Mouse (Mus musculus) embryonic facial prominence, embryonic 11.5 days (tissue): ENCODE results near the gene Cs. TPM values are rescaled to one million over a fixed set of nuclear protein-coding genes. Genes with fewer than 3 reads are reported as not detected.

Source experiments
- ATAC-seq: fragments of 200-750 bp; cut with Nextera tagmentation; replicated peaks from 2 replicates; pipeline ENCODE4 v1.8.0; 2017; ENCODE audit warnings: low read depth; ENCODE audit not compliant: insufficient number of reproducible peaks, low FRiP score, low TSS enrichment
- DNase-seq: peaks from one replicate; pipeline ENCODE4 v3.0.0-alpha.2; 2015; ENCODE audit warnings: low spot score
- H3K27ac ChIP-seq: fragments of 300-500 bp; sonication (generic); replicated peaks from 2 replicates; pipeline ENCODE4 v1.5.1; 2014; ENCODE audit warnings: mild to moderate bottlenecking, low read depth, low read length, control low read depth
- H3K27me3 ChIP-seq: fragments of 300-500 bp; sonication (generic); 2 replicates; pipeline ENCODE4 v1.6.1; 2014; ENCODE audit warnings: mild to moderate bottlenecking, low read length, moderate library complexity, mixed read lengths; ENCODE audit not compliant: control insufficient read depth, insufficient read depth
- H3K36me3 ChIP-seq: fragments of 300-500 bp; sonication (generic); replicated peaks from 2 replicates; pipeline ENCODE4 v1.6.1; 2014; ENCODE audit warnings: low read depth, mild to moderate bottlenecking, low read length, moderate library complexity, mixed read lengths; ENCODE audit not compliant: control insufficient read depth, insufficient read depth
- H3K4me1 ChIP-seq: fragments of 300-500 bp; sonication (generic); 2 replicates; pipeline ENCODE4 v1.6.1; 2014; ENCODE audit warnings: low read length, mixed read lengths; ENCODE audit not compliant: control insufficient read depth, insufficient read depth
- H3K4me2 ChIP-seq: fragments of 300-500 bp; sonication (generic); 2 replicates; pipeline ENCODE4 v1.6.1; 2014; ENCODE audit warnings: low read depth, mild to moderate bottlenecking, control low read depth, low read length, moderate library complexity
- H3K4me3 ChIP-seq: fragments of 300-500 bp; sonication (generic); 2 replicates; pipeline ENCODE4 v1.5.1; 2014; ENCODE audit warnings: low read depth, low read length, control low read depth
- H3K9ac ChIP-seq: fragments of 300-500 bp; sonication (generic); replicated peaks from 2 replicates; pipeline ENCODE4 v1.6.1; 2014; ENCODE audit warnings: mild to moderate bottlenecking, control low read depth, low read length
- H3K9me3 ChIP-seq: fragments of 300-500 bp; sonication (generic); replicated peaks from 2 replicates; pipeline ENCODE4 v1.6.1; 2016; ENCODE audit warnings: mild to moderate bottlenecking, low read length, inconsistent platforms, mixed read lengths; ENCODE audit not compliant: control insufficient read depth
- WGBS: fragments of 180-500 bp; shearing (Covaris S2); extraction: QIAGEN DNeasy Blood & Tissue Kit; methylation state at CpG from one replicate; pipeline ENCODE4 v1.1.7; 2014; 5-methylcytosine and 5-hydroxymethylcytosine counted together
- polyA plus RNA-seq: library from polyadenylated mRNA; unstranded; fragments of >200 nt; fragmentation: Nextera tagmentation; extraction: Ambion mirVana; gene quantifications from 2 replicates; pipeline ENCODE4 v1.2.1, GENCODE M21; 2014

Gene Cs
- polyA plus RNA-seq, 1 experiment from 2014 or later = 246 TPM

DNA sequence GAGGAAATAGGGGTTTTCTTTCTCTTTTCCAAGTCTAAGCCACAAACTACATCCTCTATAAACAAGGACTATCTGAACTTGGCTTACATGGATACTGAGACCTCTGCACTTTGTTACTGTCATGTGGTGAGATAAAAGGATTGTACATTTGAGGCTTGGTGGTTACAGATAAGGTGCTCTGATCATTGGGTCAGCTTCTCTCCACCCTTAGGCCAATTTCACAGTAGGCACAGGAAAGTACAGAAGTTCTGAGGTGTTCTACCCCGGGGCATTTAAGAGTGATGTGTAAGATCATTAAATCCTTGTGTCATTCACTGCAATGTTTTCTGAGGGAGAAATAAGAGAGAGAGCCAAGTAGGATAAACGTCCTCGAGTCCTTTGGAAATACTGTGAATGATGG is 937 bp upstream of the Cs start:
- no peak for DNase-seq
- peak overlapping the region; percentile 86; the same call in 1 of the 2 replicates for H3K4me3 ChIP-seq
- ATAC-seq = no peak
- H3K4me2 ChIP-seq = peak overlapping the region; percentile 32; the same call in 1 of the 2 replicates
- no peak overlapping the region; the same call in 1 of the 2 replicates for H3K9ac ChIP-seq
- no peaks in the 10 kb centered on the region for H3K36me3 ChIP-seq
- no peaks in the 10 kb centered on the region for H3K27me3 ChIP-seq
- no peak overlapping the region for H3K27ac ChIP-seq
- H3K9me3 ChIP-seq = no peaks in the 10 kb centered on the region
- 80% methylated on average over 3 of the region's 3 CpGs for WGBS
- H3K4me1 ChIP-seq = no peaks in the 10 kb centered on the region

DNA sequence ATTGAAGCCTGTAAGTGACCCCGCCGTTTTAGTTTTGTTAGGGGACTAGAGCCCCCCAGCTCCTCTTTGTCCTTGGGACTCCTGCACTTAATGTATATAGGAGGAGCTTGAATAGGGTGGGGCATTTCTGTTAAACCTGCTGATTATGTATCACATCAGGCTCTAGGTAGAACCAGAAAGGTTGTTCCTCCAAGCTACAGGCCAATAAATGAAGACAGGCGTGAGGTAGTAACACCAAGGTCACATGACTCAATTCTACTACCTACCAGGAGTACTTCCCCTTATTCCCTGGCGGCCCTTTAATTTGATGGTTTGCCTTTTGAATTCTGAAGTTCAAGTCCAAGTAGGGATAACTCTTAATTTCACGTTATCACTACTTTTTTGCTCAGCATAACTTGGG is 881 bp downstream of the Cs start:
- H3K4me3 ChIP-seq = peak overlapping the region; percentile 86
- no peaks in the 10 kb centered on the region for H3K9me3 ChIP-seq
- H3K36me3 ChIP-seq = no peaks in the 10 kb centered on the region
- peak overlapping the region; percentile 66 for H3K4me2 ChIP-seq
- no peaks in the 10 kb centered on the region for H3K27me3 ChIP-seq
- H3K27ac ChIP-seq = 0 out of 2 replicates have a peak overlapping the region, but pooled peaks have one; percentile 89
- DNase-seq (no peak), ATAC-seq (no peak)
- peak overlapping the region; percentile 85 for H3K9ac ChIP-seq
- H3K4me1 ChIP-seq = no peaks in the 10 kb centered on the region
- 20% methylated on average over 5 of the region's 5 CpGs for WGBS

DNA sequence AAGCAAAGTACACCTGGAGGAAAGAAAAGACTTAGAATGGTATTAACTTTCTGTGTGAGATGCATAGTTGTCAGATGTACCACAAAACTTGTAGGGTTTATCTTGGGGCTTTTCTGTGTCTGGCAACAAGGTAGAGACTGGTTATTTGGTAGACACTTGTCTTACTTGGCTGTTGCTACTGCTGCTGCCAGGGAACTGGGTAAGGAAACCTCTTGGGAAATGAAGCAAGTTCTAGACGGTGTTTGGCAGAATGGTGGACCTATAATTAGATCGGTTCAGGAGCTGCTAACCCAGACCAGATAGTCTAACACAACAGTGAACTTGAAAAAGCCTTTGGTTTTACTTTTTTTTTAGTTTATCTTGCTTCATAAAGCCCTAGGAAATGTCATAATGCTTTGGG is 1.4 kb downstream of the Cs start:
- Histone ChIP-seq H3K27ac (no peak overlapping the region), H3K4me2 (peak overlapping the region; percentile 66; the same call in 1 of the 2 replicates), H3K36me3 (no peaks in the 10 kb centered on the region), H3K4me3 (peak overlapping the region; percentile 86; the same call in 1 of the 2 replicates), H3K9ac (no peak overlapping the region), H3K27me3 (no peaks in the 10 kb centered on the region), H3K4me1 (no peaks in the 10 kb centered on the region), H3K9me3 (no peaks in the 10 kb centered on the region)
- ATAC-seq (no peak), DNase-seq (no peak)
- 72% methylated on average over 2 of the region's 2 CpGs for WGBS

DNA sequence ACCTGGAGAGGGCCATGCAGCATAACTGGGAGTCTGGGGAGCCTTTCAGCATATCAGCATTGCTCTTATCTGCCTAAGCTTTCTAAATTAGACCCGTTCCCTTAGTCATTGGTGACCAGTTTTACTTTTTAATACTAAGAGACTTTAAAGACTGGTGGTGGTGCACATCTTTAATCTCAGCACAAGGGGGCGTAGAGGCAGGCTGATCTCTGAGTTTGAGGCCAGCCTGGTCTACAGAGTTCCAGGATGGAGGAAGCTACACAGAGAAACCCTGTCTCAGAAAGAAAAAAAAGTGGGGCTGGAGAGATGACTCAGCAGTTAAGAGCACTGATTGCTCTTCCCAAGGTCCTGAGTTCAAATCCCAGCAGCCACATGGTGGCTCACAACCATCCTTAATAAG is 2.7 kb downstream of the Cs start:
- WGBS = 78% methylated on average over 2 of the region's 2 CpGs
- H3K4me3 ChIP-seq = no peak overlapping the region

DNA sequence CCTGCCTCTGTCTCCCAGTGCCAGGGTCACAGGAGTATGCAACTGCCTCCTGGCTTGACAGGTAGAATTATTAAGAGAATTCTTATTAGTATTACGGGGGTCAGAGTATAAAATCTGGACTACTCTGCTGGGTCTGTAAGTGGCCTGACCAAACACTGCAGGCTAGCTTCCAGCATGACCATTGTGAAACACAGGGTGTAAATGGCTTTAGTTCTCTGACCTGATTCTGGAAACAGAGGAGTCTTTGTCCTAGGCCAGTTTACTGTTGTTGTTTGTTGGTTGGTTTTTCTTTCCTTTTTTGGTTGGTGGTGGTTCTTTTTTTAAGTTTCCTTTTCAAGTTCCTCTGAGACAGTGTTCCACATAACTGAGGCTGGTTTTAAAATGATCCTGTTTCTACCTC is 5.9 kb downstream of the Cs start:
- no peak overlapping the region for H3K27ac ChIP-seq
- no peaks in the 10 kb centered on the region for H3K27me3 ChIP-seq
- WGBS = 95% methylated on average over 1 of the region's 1 CpGs
- H3K4me1 ChIP-seq = no peaks in the 10 kb centered on the region
- H3K9me3 ChIP-seq = no peaks in the 10 kb centered on the region
- H3K4me2 ChIP-seq = no peak overlapping the region
- no peak for DNase-seq
- no peak for ATAC-seq
- H3K9ac ChIP-seq = no peak overlapping the region
- H3K36me3 ChIP-seq = no peaks in the 10 kb centered on the region
- no peak overlapping the region for H3K4me3 ChIP-seq

More for the DNA sequence above, 2.7 kb downstream of the Cs start:
- H3K36me3 ChIP-seq = no peaks in the 10 kb centered on the region
- H3K27me3 ChIP-seq = no peaks in the 10 kb centered on the region
- H3K4me1 ChIP-seq = no peaks in the 10 kb centered on the region
- no peak for DNase-seq
- H3K9ac ChIP-seq = no peak overlapping the region
- no peaks in the 10 kb centered on the region for H3K9me3 ChIP-seq
- ATAC-seq = no peak
- no peak overlapping the region for H3K27ac ChIP-seq
- no peak overlapping the region for H3K4me2 ChIP-seq

DNA sequence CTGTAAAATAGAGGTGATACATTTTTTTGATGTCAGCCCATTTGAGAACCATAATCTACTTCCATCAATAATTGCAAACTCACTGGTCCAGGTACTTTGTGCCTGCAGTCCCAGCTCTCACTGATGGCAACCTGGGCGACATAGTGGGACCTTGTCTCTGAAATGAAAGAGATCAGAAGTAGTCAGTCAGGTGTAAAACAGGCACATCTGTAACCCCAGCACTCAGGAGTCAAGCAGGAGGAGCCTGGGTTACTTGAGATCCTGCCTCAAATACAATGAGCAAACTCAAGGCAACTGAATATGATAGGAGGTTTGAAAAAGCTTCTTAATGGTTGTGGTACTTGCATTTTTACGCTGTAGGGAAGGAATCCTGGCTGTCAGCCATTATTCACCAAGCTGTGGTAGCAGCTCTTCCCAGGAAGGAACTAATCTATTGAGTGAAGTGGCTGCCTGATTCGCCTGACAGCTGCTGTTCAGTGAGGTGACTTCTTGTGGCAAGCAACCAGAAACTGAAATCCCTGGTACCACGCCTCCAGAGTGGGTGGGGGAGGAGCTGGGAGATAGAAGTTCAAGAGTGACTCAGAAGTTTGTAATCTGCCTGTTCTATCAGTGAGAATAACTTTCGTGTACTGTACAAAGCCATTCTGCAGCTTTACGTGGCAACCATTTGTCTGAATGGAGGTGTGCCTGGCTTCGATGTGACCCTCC is 7.2 kb downstream of the Cs start:
- Histone ChIP-seq H3K9ac (no peak overlapping the region), H3K9me3 (no peaks in the 10 kb centered on the region), H3K4me3 (no peak overlapping the region), H3K27me3 (no peaks in the 10 kb centered on the region), H3K4me2 (no peak overlapping the region), H3K36me3 (no peaks in the 10 kb centered on the region), H3K4me1 (no peaks in the 10 kb centered on the region), H3K27ac (no peak overlapping the region)
- WGBS = 72% methylated on average over 7 of the region's 7 CpGs
- DNase-seq (peak; percentile 25), ATAC-seq (no peak; the same call in 1 of the 2 replicates)

DNA sequence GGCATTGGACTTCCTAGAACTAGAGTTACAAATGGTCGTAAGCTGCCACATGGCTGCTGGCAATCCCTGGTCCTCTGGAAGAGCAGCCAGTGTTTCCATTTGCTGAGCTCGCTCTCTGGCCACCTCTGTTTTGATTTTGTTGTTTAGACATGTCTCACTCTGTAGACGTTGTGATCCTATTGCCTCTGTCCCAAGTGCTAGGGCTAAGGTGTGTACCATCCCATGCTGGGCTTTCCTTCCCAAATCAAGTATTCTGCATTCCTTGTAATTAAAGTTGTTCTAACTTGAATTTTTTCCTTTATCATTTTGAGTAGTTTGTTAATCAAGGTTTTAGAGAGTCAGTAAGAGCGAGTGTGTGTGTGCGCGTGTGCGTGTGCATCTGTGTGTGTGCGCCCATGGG is 10.0 kb downstream of the Cs start:
- no peak overlapping the region for H3K9ac ChIP-seq
- ATAC-seq = no peak

DNA sequence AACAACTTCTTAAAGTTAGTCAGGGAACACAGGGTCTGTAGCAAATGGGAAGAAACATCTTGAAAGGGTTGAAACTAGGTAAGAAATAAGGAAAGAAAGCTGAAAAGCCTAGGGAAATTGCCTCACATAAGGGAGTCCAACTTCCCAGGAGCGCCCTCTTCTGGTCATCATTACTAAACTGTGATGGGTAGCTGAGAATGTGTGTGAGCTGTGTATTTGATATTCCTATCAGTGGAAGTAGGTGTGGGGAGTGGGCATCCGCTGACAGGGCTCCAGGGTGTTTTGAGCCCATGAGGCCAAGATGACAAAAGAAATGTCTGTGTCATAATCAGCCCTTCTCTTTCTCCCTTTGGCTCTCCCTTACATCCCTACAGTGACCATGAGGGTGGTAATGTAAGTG is 21.3 kb downstream of the Cs start:
- H3K27me3 ChIP-seq = no peaks in the 10 kb centered on the region
- no peak overlapping the region for H3K9ac ChIP-seq
- no peak for ATAC-seq
- WGBS = 58% methylated on average over 2 of the region's 2 CpGs
- H3K36me3 ChIP-seq = peaks cover 13% of the 10 kb centered on the region
- H3K27ac ChIP-seq = no peak overlapping the region
- no peaks in the 10 kb centered on the region for H3K4me1 ChIP-seq
- no peak overlapping the region for H3K4me2 ChIP-seq
- H3K9me3 ChIP-seq = no peaks in the 10 kb centered on the region
- H3K4me3 ChIP-seq = no peak overlapping the region
- peak; percentile 73 for DNase-seq

More for the DNA sequence above, 10.0 kb downstream of the Cs start:
- Histone ChIP-seq H3K4me3 (no peak overlapping the region), H3K9me3 (no peaks in the 10 kb centered on the region), H3K36me3 (peaks cover 12% of the 10 kb centered on the region), H3K27me3 (no peaks in the 10 kb centered on the region), H3K4me1 (no peaks in the 10 kb centered on the region), H3K4me2 (no peak overlapping the region), H3K27ac (no peak overlapping the region)
- no peak for DNase-seq
- WGBS = 91% methylated on average over 8 of the region's 8 CpGs
